Mouse (Mus musculus) heart, embryonic 11.5 days (tissue): ENCODE data around the gene Slc25a38. TPM values are rescaled to one million over a fixed set of nuclear protein-coding genes. Genes with fewer than 3 reads are reported as not detected.

Experiments used
- ATAC-seq: fragments of 200-750 bp; cut with Nextera tagmentation; replicated peaks from 2 replicates; pipeline ENCODE4 v1.8.0; 2017; ENCODE audit warnings: moderate library complexity; ENCODE audit not compliant: insufficient number of reproducible peaks, low FRiP score, low TSS enrichment
- H3K27ac ChIP-seq: fragments of 300-500 bp; sonication (generic); 2 replicates; pipeline ENCODE4 v1.5.1; 2014; ENCODE audit warnings: mild to moderate bottlenecking, low read depth, low read length
- H3K27me3 ChIP-seq: fragments of 300-500 bp; sonication (generic); 2 replicates; pipeline ENCODE4 v1.6.1; 2014; ENCODE audit warnings: mild to moderate bottlenecking, low read length, mixed read lengths; ENCODE audit not compliant: control insufficient read depth, insufficient read depth
- H3K36me3 ChIP-seq: fragments of 300-500 bp; sonication (generic); 2 replicates; pipeline ENCODE4 v1.6.1; 2014; ENCODE audit warnings: mild to moderate bottlenecking, low read length, moderate library complexity, mixed read lengths; ENCODE audit not compliant: control insufficient read depth, insufficient read depth
- H3K4me1 ChIP-seq: fragments of 300-500 bp; sonication (generic); 2 replicates; pipeline ENCODE4 v1.6.1; 2014; ENCODE audit warnings: low read length; ENCODE audit not compliant: control insufficient read depth, insufficient read depth
- H3K4me2 ChIP-seq: fragments of 300-500 bp; sonication (generic); 2 replicates; pipeline ENCODE4 v1.6.1; 2014; ENCODE audit warnings: mild to moderate bottlenecking, moderate library complexity
- H3K4me3 ChIP-seq: fragments of 300-500 bp; sonication (generic); 2 replicates; pipeline ENCODE4 v1.5.1; 2014; ENCODE audit warnings: low read depth, low read length
- H3K9ac ChIP-seq: fragments of 300-500 bp; sonication (generic); 2 replicates; pipeline ENCODE4 v1.6.1; 2014; ENCODE audit warnings: mild to moderate bottlenecking, low read depth, low read length, moderate library complexity
- H3K9me3 ChIP-seq: fragments of 300-500 bp; sonication (generic); replicated peaks from 2 replicates; pipeline ENCODE4 v1.6.1; 2016; ENCODE audit warnings: low read length; ENCODE audit not compliant: control insufficient read depth
- WGBS: fragments of 180-500 bp; shearing (Covaris S2); extraction: QIAGEN DNeasy Blood & Tissue Kit; methylation state at CpG from one replicate; pipeline ENCODE4 v1.1.7; 2014; ENCODE audit not compliant: insufficient replicate concordance; 5-methylcytosine and 5-hydroxymethylcytosine counted together
- polyA plus RNA-seq: library from polyadenylated mRNA; unstranded; fragments of >200 nt; fragmentation: Nextera tagmentation; extraction: Ambion mirVana; gene quantifications from 2 replicates; pipeline ENCODE4 v1.2.1, GENCODE M21; 2014

The Slc25a38 gene
- polyA plus RNA-seq, 1 experiment from 2014 or later = 40.5 TPM

- ATAC-seq = no peak
- Histone ChIP-seq H3K9ac (no peak overlapping the region), H3K27me3 (no peaks in the 10 kb centered on the region), H3K4me1 (no peaks in the 10 kb centered on the region), H3K4me2 (no peak overlapping the region), H3K9me3 (no peaks in the 10 kb centered on the region), H3K4me3 (no peak overlapping the region), H3K36me3 (no peaks in the 10 kb centered on the region), H3K27ac (no peak overlapping the region)
- WGBS = 71% methylated on average over 3 of the region's 3 CpGs
Measured at GRCm38 (mm10) chr9:120078241-120078640, 31.9 kb upstream of the Slc25a38 start.

- H3K36me3 ChIP-seq = no peaks in the 10 kb centered on the region
- H3K9me3 ChIP-seq = no peaks in the 10 kb centered on the region
- H3K4me3 ChIP-seq = no peak overlapping the region
- no peak overlapping the region for H3K9ac ChIP-seq
- ATAC-seq = no peak
- H3K27me3 ChIP-seq = no peaks in the 10 kb centered on the region
- no peaks in the 10 kb centered on the region for H3K4me1 ChIP-seq
- H3K4me2 ChIP-seq = no peak overlapping the region
- H3K27ac ChIP-seq = no peak overlapping the region
- 64% methylated on average over 7 of the region's 7 CpGs for WGBS
Measured at GRCm38 (mm10) chr9:120079901-120080300, 30.3 kb upstream of the Slc25a38 start.

GRCm38 (mm10) chr9:120080546-120081108, 29.5 kb upstream of the Slc25a38 start:
- Histone ChIP-seq H3K4me3 (no peak overlapping the region), H3K9ac (no peak overlapping the region), H3K27ac (no peak overlapping the region), H3K4me2 (no peak overlapping the region), H3K36me3 (no peaks in the 10 kb centered on the region), H3K9me3 (no peaks in the 10 kb centered on the region), H3K4me1 (no peaks in the 10 kb centered on the region), H3K27me3 (no peaks in the 10 kb centered on the region)
- 76% methylated on average over 8 of the region's 8 CpGs for WGBS
- no peak for ATAC-seq

GRCm38 (mm10) chr9:120081247-120081646, 28.9 kb upstream of the Slc25a38 start:
- ATAC-seq = no peak
- H3K27me3 ChIP-seq = no peaks in the 10 kb centered on the region
- no peak overlapping the region for H3K4me2 ChIP-seq
- WGBS = 67% methylated on average over 6 of the region's 6 CpGs
- H3K9me3 ChIP-seq = no peaks in the 10 kb centered on the region
- H3K27ac ChIP-seq = no peak overlapping the region
- no peaks in the 10 kb centered on the region for H3K36me3 ChIP-seq
- H3K4me3 ChIP-seq = no peak overlapping the region
- H3K4me1 ChIP-seq = no peaks in the 10 kb centered on the region
- H3K9ac ChIP-seq = no peak overlapping the region

GRCm38 (mm10) chr9:120081967-120082366, 28.2 kb upstream of the Slc25a38 start:
- no peak overlapping the region for H3K4me2 ChIP-seq
- H3K4me1 ChIP-seq = no peaks in the 10 kb centered on the region
- no peak overlapping the region for H3K27ac ChIP-seq
- no peaks in the 10 kb centered on the region for H3K36me3 ChIP-seq
- WGBS = 77% methylated on average over 5 of the region's 5 CpGs
- no peak overlapping the region for H3K4me3 ChIP-seq
- H3K27me3 ChIP-seq = no peaks in the 10 kb centered on the region
- no peak for ATAC-seq
- H3K9ac ChIP-seq = no peak overlapping the region
- H3K9me3 ChIP-seq = no peaks in the 10 kb centered on the region

GRCm38 (mm10) chr9:120082691-120083090, 27.5 kb upstream of the Slc25a38 start:
- 79% methylated on average over 4 of the region's 4 CpGs for WGBS

GRCm38 (mm10) chr9:120083158-120083894, 26.8 kb upstream of the Slc25a38 start:
- no peak for ATAC-seq
- Histone ChIP-seq H3K4me2 (no peak overlapping the region), H3K9me3 (no peaks in the 10 kb centered on the region), H3K9ac (no peak overlapping the region), H3K4me3 (no peak overlapping the region), H3K4me1 (no peaks in the 10 kb centered on the region), H3K27ac (no peak overlapping the region), H3K36me3 (no peaks in the 10 kb centered on the region), H3K27me3 (no peaks in the 10 kb centered on the region)
- 77% methylated on average over 18 of the region's 18 CpGs for WGBS

More at GRCm38 (mm10) chr9:120082691-120083090, 27.5 kb upstream of the Slc25a38 start:
- Histone ChIP-seq H3K27ac (no peak overlapping the region), H3K4me1 (no peaks in the 10 kb centered on the region), H3K9ac (no peak overlapping the region), H3K9me3 (no peaks in the 10 kb centered on the region), H3K4me3 (no peak overlapping the region), H3K4me2 (no peak overlapping the region), H3K36me3 (no peaks in the 10 kb centered on the region), H3K27me3 (no peaks in the 10 kb centered on the region)
- ATAC-seq = no peak

- ATAC-seq = no peak
- Histone ChIP-seq H3K27me3 (no peaks in the 10 kb centered on the region), H3K4me2 (no peak overlapping the region), H3K9ac (no peak overlapping the region), H3K4me1 (no peaks in the 10 kb centered on the region), H3K36me3 (no peaks in the 10 kb centered on the region), H3K4me3 (no peak overlapping the region), H3K9me3 (0 out of 2 replicates have a peak, but pooled peaks cover 3% of the 10 kb centered on the region), H3K27ac (no peak overlapping the region)
- 72% methylated on average over 9 of the region's 9 CpGs for WGBS
Measured at GRCm38 (mm10) chr9:120084406-120084805, 25.8 kb upstream of the Slc25a38 start.

- no peak overlapping the region for H3K9ac ChIP-seq
- no peak for ATAC-seq
- H3K36me3 ChIP-seq = no peaks in the 10 kb centered on the region
- no peak overlapping the region for H3K27ac ChIP-seq
- H3K4me2 ChIP-seq = no peak overlapping the region
- no peaks in the 10 kb centered on the region for H3K27me3 ChIP-seq
- WGBS = 78% methylated on average over 7 of the region's 7 CpGs
- H3K4me3 ChIP-seq = no peak overlapping the region
- 0 out of 2 replicates have a peak, but pooled peaks cover 4% of the 10 kb centered on the region for H3K9me3 ChIP-seq
- H3K4me1 ChIP-seq = no peaks in the 10 kb centered on the region
Measured at GRCm38 (mm10) chr9:120089125-120089524, 21.0 kb upstream of the Slc25a38 start.
